11 mouse cellular contexts compared by ENCODE assay signal in the genomic region with DNA sequence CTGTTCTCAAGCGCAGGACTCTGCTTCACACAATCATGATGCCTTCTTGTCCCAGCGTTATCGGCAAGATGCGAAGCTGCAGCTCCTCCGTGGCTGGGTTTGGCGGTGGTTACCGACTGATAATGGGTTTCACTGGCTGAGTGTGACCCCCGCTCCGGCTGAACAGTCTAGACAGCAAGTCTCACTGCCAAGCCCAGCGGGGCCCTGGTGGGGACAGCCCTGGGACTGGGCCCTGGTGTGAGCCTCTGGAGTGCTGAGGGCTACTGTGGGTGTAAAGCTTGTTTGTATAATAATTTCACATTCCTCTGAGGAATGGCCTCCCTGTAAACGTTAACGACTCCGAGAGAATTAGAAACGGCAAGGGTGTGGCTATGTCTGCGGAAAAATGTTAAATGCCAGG. TPM values are rescaled to one million over a fixed set of nuclear protein-coding genes. Genes with fewer than 3 reads are reported as not detected.
A peak's percentile ranks its signal among the peaks of the same experiment; 100 is the strongest.
DNase-seq lines count a peak whose midpoint lies in the region; ATAC-seq and TF ChIP-seq lines count a peak whose summit lies in the region.
"Had no signal": no experiment of that assay in that cellular context is flagged by ENCODE, and none has a peak within 500 bp of the region (broad histone marks: within the 10 kb centered on the region; RNA-seq: fewer than 3 reads in every experiment).

No protein-coding gene starts in this region.

- H3K9me3 ChIP-seq in stomach, embryonic 15.5 days, result no peaks in the 10 kb centered on the region
- no peaks in the 10 kb centered on the region for H3K9me3 ChIP-seq in stomach, postnatal 0 days (ENCODE audit: control insufficient read depth, low read length)
- no peaks in the 10 kb centered on the region for H3K9me3 ChIP-seq in intestine, embryonic 16.5 days (ENCODE audit: control insufficient read depth, low read length)
- no peaks in the 10 kb centered on the region for H3K9me3 ChIP-seq in midbrain, embryonic 16.5 days (replicated peaks; ENCODE audit: control insufficient read depth, low read length, poor library complexity, severe bottlenecking)
- H3K9me3 ChIP-seq: hindbrain, embryonic 15.5 days had no signal

- no peak overlapping the region for H3K27ac ChIP-seq in stomach, embryonic 15.5 days
- H3K27ac ChIP-seq in stomach, postnatal 0 days (replicated peaks), result no peak overlapping the region
- peak overlapping the region; percentile 71 for H3K27ac ChIP-seq in intestine, embryonic 16.5 days (ENCODE audit: low read length)
- no peak overlapping the region for H3K27ac ChIP-seq in midbrain, embryonic 16.5 days (ENCODE audit: low read length)
- H3K27ac ChIP-seq: hindbrain, embryonic 15.5 days had no signal

- TF ChIP-seq EP300 in stomach, postnatal 0 days (optimal IDR thresholded peaks at IDR 0.05), result no peak

- H3K27me3 ChIP-seq in stomach, embryonic 15.5 days (replicated peaks), result no peaks in the 10 kb centered on the region
- no peaks in the 10 kb centered on the region for H3K27me3 ChIP-seq in stomach, postnatal 0 days (ENCODE audit: control insufficient read depth, insufficient read depth, low read length)
- no peaks in the 10 kb centered on the region for H3K27me3 ChIP-seq in intestine, embryonic 16.5 days (replicated peaks; ENCODE audit: control insufficient read depth, insufficient read depth, low read length)
- H3K27me3 ChIP-seq in midbrain, embryonic 16.5 days (ENCODE audit: control insufficient read depth, insufficient read depth, low read depth, low read length), result no peaks in the 10 kb centered on the region
- H3K27me3 ChIP-seq: hindbrain, embryonic 15.5 days had no signal

- peak overlapping the region; percentile 22; the same call in 1 of the 2 replicates for H3K4me2 ChIP-seq in stomach, embryonic 15.5 days
- H3K4me2 ChIP-seq in stomach, postnatal 0 days (replicated peaks; ENCODE audit: low read depth), result no peak overlapping the region
- peak overlapping the region; percentile 41 for H3K4me2 ChIP-seq in intestine, embryonic 16.5 days (ENCODE audit: low read depth, low read length)
- H3K4me2 ChIP-seq in midbrain, embryonic 16.5 days (ENCODE audit: low read length), result no peak overlapping the region
- H3K4me2 ChIP-seq: hindbrain, embryonic 15.5 days had no signal

- WGBS in stomach, embryonic 15.5 days, result 44% methylated on average over 15 of the region's 15 CpGs
- 42% methylated on average over 15 of the region's 15 CpGs for WGBS in stomach, postnatal 0 days
- 39% methylated on average over 15 of the region's 15 CpGs for WGBS in intestine, embryonic 16.5 days
- WGBS in midbrain, embryonic 16.5 days, result 69% methylated on average over 15 of the region's 15 CpGs

- DNase-seq in heart, adult 11 months, result peak; percentile 88
- DNase-seq in heart, adult 18-20 months, result no peak
- DNase-seq in stomach, postnatal 0 days (ENCODE audit: low spot score), result no peak
- DNase-seq in right cerebral cortex, postnatal 36 days (ENCODE audit: low spot score in 2 of 2), result no peak
- DNase-seq in urinary bladder, postnatal 25 days (ENCODE audit: low spot score), result no peak

- no peak overlapping the region for H3K9ac ChIP-seq in stomach, embryonic 15.5 days
- no peak overlapping the region for H3K9ac ChIP-seq in stomach, postnatal 0 days (ENCODE audit: low read length)
- H3K9ac ChIP-seq in intestine, embryonic 16.5 days (ENCODE audit: low read depth, low read length), result peak overlapping the region; percentile 47; the same call in 1 of the 2 replicates
- H3K9ac ChIP-seq in midbrain, embryonic 16.5 days (ENCODE audit: low read depth, low read length), result no peak overlapping the region
- H3K9ac ChIP-seq: hindbrain, embryonic 15.5 days had no signal

- H3K4me1 ChIP-seq in stomach, embryonic 15.5 days, result no peaks in the 10 kb centered on the region
- H3K4me1 ChIP-seq in stomach, postnatal 0 days (replicated peaks; ENCODE audit: control insufficient read depth, insufficient read depth), result no peaks in the 10 kb centered on the region
- H3K4me1 ChIP-seq in intestine, embryonic 16.5 days (ENCODE audit: control insufficient read depth, insufficient read depth, low read length), result peaks cover 5% of the 10 kb centered on the region; the same call in 1 of the 2 replicates
- no peaks in the 10 kb centered on the region for H3K4me1 ChIP-seq in midbrain, embryonic 16.5 days (ENCODE audit: control insufficient read depth, insufficient read depth, low read length)
- H3K4me1 ChIP-seq: hindbrain, embryonic 15.5 days had no signal

- ATAC-seq in stomach, embryonic 15.5 days (ENCODE audit: insufficient read depth, low FRiP score, low read depth), result peak; percentile 51
- no peak for ATAC-seq in stomach, postnatal 0 days (ENCODE audit: low FRiP score, low TSS enrichment)
- ATAC-seq in intestine, embryonic 16.5 days, result peak; percentile 24; the same call in 1 of the 2 replicates
- no peak for ATAC-seq in midbrain, embryonic 16.5 days

- H3K36me3 ChIP-seq in stomach, embryonic 15.5 days, result no peaks in the 10 kb centered on the region
- no peaks in the 10 kb centered on the region for H3K36me3 ChIP-seq in stomach, postnatal 0 days (ENCODE audit: control insufficient read depth, insufficient read depth, low read length)
- H3K36me3 ChIP-seq in intestine, embryonic 16.5 days (ENCODE audit: control insufficient read depth, insufficient read depth, low read length), result no peaks in the 10 kb centered on the region
- H3K36me3 ChIP-seq in midbrain, embryonic 16.5 days (ENCODE audit: control insufficient read depth, insufficient read depth, low read length), result no peaks in the 10 kb centered on the region
- H3K36me3 ChIP-seq: hindbrain, embryonic 15.5 days had no signal

- no peak overlapping the region for H3K4me3 ChIP-seq in stomach, embryonic 15.5 days (replicated peaks)
- no peak overlapping the region for H3K4me3 ChIP-seq in stomach, postnatal 0 days (ENCODE audit: low read depth, low read length)
- no peak overlapping the region for H3K4me3 ChIP-seq in intestine, embryonic 16.5 days (ENCODE audit: low read length)
- no peak overlapping the region for H3K4me3 ChIP-seq in midbrain, embryonic 16.5 days (ENCODE audit: low read depth, low read length)
- H3K4me3 ChIP-seq: hindbrain, embryonic 15.5 days had no signal

- TF ChIP-seq CTCF in stomach, postnatal 0 days (IDR thresholded peaks at IDR 0.05; ENCODE audit: low read depth), result no peak

RNA-seq across cellular contexts. Expression of a gene that starts 19.1 kb away (rescaled TPM):
- total RNA-seq in heart, adult 18-20 months (2021), result 10 to 100 TPM; 27.3 to 27.5 TPM
- polyA plus RNA-seq in stomach, embryonic 15.5 days (2015; fragmentation: Nextera tagmentation; extraction: Ambion mirVana), result 27.0 and 27.9 TPM in 2 replicates
- polyA plus RNA-seq in stomach, postnatal 0 days (2015; fragmentation: Nextera tagmentation; extraction: Ambion mirVana), result 18.2 and 18.8 TPM in 2 replicates
- 14.1 and 31.8 TPM in 2 replicates for polyA plus RNA-seq in intestine, embryonic 16.5 days (2015; fragmentation: Nextera tagmentation; extraction: Ambion mirVana)
- 25.7 and 27.9 TPM in 2 replicates for polyA plus RNA-seq in midbrain, embryonic 16.5 days (2015; fragmentation: Nextera tagmentation; extraction: Ambion mirVana)

RNA-seq across cellular contexts. Expression of a gene that starts 49.1 kb away (rescaled TPM):
- not detected for total RNA-seq in heart, adult 18-20 months (2021)
- polyA plus RNA-seq in stomach, embryonic 15.5 days (2015; fragmentation: Nextera tagmentation; extraction: Ambion mirVana), result not detected in 2 replicates
- polyA plus RNA-seq in stomach, postnatal 0 days (2015; fragmentation: Nextera tagmentation; extraction: Ambion mirVana), result not detected in 2 replicates
- polyA plus RNA-seq in intestine, embryonic 16.5 days (2015; fragmentation: Nextera tagmentation; extraction: Ambion mirVana), result not detected in 2 replicates
- not detected in 2 replicates for polyA plus RNA-seq in midbrain, embryonic 16.5 days (2015; fragmentation: Nextera tagmentation; extraction: Ambion mirVana)
- total RNA-seq: left cerebral cortex, postnatal 14 days had no signal
- polyA plus RNA-seq: brain, embryonic 14.5 days; hindbrain, embryonic 15.5 days had no signal

RNA-seq across cellular contexts. Expression of a gene that starts 51.9 kb away (rescaled TPM):
- total RNA-seq in heart, adult 18-20 months (2021), result not detected
- polyA plus RNA-seq in stomach, embryonic 15.5 days (2015; fragmentation: Nextera tagmentation; extraction: Ambion mirVana), result 28.3 and 35.1 TPM in 2 replicates
- polyA plus RNA-seq in stomach, postnatal 0 days (2015; fragmentation: Nextera tagmentation; extraction: Ambion mirVana), result 0.21 and 1.0 TPM in 2 replicates
- polyA plus RNA-seq in intestine, embryonic 16.5 days (2015; fragmentation: Nextera tagmentation; extraction: Ambion mirVana), result 201 and 234 TPM in 2 replicates
- 0.11 TPM in 1 of 2 replicates, not detected in the other for polyA plus RNA-seq in midbrain, embryonic 16.5 days (2015; fragmentation: Nextera tagmentation; extraction: Ambion mirVana)
- total RNA-seq: left cerebral cortex, postnatal 14 days had no signal
- polyA plus RNA-seq: brain, embryonic 14.5 days; hindbrain, embryonic 15.5 days had no signal

Comparison
In these comparisons a context has a peak if more than half of its experiments do, and no peak if none do; other contexts are left out.
1. ATAC-seq: peak in stomach, embryonic 15.5 days (single experiment) and intestine, embryonic 16.5 days (single experiment); none in stomach, postnatal 0 days (single experiment) and midbrain, embryonic 16.5 days (single experiment).
2. H3K4me2 ChIP-seq: peak in stomach, embryonic 15.5 days (single experiment) and intestine, embryonic 16.5 days (single experiment); none in stomach, postnatal 0 days (single experiment) and midbrain, embryonic 16.5 days (single experiment).
3. RNA of a gene that starts 51.9 kb away (polyA plus RNA-seq): 201 to 234 TPM in intestine, embryonic 16.5 days and 28.3 to 35.1 TPM in stomach, embryonic 15.5 days; 0.21 to 1.0 TPM in stomach, postnatal 0 days and 0.11 TPM in midbrain, embryonic 16.5 days; every median in the first group is over 10 times any median in the second.